Mouse (Mus musculus) CH12F3 (cell line): ENCODE measurements around the gene Ifit1bl2.
"Not testable (repeated sequence)": the region's sequence is repeated elsewhere in the genome, so short reads cannot be mapped to it uniquely, and the experiment has no call there.

Source experiments
- in situ Hi-C: fragments of 300-500 bp; cut with MboI; formaldehyde crosslinking; loops from 2 replicates; pipeline ENCODE4 v1.14.3; 2020; ENCODE audit warnings: low sequenced_read_pairs

Ifit1bl2 gene

GRCm38 (mm10) chr19:34612243-34613001 is 28.1 kb downstream of the Ifit1bl2 start:
- in situ Hi-C loops, result not testable (repeated sequence)

DNA sequence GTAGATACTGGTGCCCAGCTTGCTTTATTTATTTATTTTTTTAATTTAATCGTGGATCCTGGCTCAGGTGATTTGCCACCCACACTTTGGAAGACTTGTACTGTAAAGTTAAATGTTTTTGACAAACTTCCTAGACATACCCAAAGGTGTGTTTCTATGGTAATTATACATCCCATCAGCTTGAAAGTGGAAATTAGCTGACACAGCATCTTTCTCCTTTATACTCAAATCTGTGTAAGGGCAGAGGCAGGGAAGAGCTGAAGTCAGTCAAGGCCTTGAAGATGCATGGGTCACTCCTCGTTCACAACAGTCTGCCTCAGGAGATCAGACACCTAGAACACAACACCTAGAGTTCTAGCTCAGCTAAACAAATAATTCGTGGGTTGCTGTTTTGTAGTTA is 30.4 kb downstream of the Ifit1bl2 start:
- in situ Hi-C loops, result not testable (repeated sequence)

DNA sequence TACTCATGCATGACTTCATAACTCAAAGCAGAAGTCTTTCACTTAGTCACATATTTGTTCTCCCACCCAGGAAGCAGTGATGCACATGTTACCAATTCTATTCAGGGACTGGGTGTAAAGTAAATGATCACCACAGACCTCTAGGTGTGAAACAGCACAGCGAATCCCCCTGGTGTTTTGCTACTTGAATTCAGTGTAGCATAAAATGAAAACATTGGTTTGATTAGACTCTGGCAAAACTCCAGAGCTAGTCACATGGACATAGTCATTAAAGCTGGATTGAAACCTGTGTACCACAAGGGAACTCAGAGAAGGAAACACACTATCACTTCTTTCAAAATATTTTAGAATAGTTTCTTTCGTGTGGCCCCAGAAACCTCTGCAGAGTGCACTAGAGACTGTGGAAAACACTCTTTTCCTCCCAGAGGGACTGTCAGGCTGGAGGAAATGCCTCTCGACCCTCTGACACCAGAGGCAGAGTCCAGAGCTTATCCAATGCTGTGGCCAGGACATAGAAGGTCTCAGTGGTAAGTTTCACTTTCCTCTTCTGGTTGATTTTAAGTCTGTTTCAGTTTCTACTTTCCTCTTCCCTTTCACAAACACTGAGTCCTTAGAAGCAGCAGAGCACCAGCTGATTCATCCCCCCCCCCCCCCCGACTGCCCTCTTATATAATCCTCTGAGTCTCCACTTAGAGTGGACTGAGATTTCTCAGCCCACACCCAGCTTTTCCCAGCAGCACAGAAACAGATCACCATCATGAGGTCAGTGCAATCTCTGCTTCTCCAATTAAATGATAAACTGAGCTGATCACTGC is 33.1 kb downstream of the Ifit1bl2 start, which contains the start of gene Ifit3b:
Gene Ifit3b, plus strand, starts transcription at position 734 of the 815 bp plus-strand sequence.
- in situ Hi-C loops, result not testable (repeated sequence)

DNA sequence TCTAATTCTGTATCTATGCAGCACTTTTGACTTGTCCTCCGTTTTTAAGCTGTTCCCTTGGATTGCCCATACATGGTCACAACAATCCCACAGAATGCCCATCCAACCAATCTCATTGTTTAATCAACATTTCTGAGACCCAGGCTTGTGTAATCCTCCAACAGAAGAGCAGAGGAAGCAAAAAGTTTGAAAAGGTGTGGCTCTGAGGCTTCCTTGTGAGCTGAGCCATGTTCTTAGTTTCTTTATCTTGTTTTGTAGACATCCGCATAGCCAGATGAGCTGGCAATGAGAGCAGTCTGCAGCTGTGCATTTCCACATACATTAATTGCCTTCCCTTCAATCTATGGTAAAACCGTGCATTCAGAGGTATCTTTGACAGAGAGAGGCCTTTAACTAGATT is 35.1 kb downstream of the Ifit1bl2 start:
- in situ Hi-C loops, result no loop called here

DNA sequence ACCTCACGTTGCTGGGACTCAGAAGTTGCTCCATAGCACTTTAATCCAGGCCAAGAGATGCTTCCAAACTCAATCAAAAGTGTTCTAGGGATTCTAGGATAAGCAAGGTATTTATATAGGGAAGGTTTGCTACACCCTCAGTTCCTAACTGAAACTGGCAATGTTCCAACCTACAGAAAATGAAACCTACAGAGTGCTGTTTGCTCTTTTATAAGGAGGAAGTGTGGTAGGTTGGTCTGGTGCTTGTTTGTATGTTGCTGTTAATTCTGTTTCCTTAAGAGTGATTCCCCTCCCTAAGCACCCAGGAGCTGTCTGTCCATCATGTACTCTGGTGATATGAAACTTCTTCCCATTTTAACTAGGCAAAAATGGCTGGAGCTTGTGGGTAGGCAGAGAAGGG is 38.7 kb downstream of the Ifit1bl2 start, which contains the start of gene Ifit1bl1:
Gene Ifit1bl1, minus strand, starts transcription at position 69 of the 400 bp plus-strand sequence.
- in situ Hi-C loops, result not testable (repeated sequence)

DNA sequence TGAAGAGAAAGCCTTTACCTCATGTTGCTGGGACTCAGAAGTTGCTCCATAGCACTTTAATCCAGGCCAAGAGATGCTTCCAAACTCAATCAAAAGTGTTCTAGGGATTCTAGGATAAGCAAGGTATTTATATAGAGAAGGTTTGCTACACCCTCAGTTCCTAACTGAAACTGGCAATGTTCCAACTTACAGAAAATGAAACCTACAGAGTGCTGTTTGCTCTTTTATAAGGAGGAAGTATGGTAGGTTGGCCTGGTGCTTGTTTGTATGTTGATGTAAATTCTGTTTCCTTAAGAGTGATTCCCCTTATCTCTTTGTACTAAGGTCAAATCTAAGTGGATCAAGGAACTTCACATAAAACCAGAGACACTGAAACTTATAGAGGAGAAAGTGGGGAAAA is 41.3 kb downstream of the Ifit1bl2 start:
- in situ Hi-C loops, result not testable (repeated sequence)

- in situ Hi-C loops, result no loop called here
Measured at GRCm38 (mm10) chr19:34598341-34598740, 42.2 kb downstream of the Ifit1bl2 start.

GRCm38 (mm10) chr19:34596811-34597210 is 43.7 kb downstream of the Ifit1bl2 start:
- in situ Hi-C loops, result no loop called here

- in situ Hi-C loops, result not testable (repeated sequence)
Measured at GRCm38 (mm10) chr19:34594523-34594922, 46.0 kb downstream of the Ifit1bl2 start.

DNA sequence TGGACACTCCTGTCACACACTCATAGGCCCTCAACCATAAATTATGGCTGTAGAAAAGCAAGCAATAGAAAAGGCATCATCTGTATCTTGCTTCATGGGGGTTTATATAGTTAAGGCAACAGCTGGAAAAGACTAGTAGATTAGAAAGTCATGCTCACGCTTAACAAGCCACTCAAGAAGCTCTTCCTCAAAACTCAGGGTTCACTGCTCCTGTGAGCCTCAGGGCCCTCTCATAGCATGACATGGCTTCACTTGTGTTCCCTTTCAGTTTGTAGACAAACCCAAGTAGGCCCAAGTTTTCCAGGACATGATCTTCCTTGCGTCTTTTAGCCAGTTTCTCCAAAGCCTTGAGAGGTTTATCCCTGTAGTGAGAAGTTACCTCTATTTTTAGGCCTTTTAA is 47.1 kb downstream of the Ifit1bl2 start:
- in situ Hi-C loops, result no loop called here

- in situ Hi-C loops, result no loop called here
Measured at GRCm38 (mm10) chr19:34588959-34589358, 51.6 kb downstream of the Ifit1bl2 start.

GRCm38 (mm10) chr19:34587898-34588692 is 52.4 kb downstream of the Ifit1bl2 start:
- in situ Hi-C loops, result not testable (repeated sequence)

DNA sequence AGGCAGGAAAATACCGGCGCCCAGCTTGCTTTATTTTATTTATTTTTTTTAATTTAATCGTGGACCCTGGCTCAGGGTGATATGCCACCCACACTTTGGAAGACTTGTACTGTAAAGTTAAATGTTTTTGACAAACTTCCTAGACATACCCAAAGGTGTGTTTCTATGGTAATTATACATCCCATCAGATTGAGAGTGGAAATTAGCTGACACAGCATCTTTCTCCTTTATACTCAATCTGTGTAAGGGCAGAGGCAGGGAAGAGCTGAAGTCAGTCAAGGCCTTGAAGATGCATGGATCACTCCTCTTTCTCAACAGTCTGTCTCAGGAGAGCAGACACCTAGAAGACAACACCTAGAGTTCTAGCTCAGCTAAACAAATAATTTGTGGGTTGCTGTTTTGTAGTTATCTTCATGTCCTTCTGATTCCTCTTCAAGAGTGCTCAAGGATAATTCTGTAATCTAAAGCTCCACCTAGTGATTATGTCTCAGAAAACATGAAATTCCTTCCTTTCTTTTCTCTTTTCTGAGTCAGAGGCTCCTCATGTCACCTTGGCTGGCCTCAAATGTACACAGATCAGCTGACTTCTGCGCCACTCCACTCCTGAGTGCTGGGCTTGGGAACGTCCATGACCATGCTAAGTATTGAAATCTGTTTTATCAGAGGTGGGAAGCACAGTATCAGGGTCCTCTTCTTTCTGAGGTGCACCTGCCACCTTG is 54.6 kb downstream of the Ifit1bl2 start:
- in situ Hi-C loops, result not testable (repeated sequence)

- in situ Hi-C loops, result not testable (repeated sequence)
Measured at GRCm38 (mm10) chr19:34583126-34583766, 57.3 kb downstream of the Ifit1bl2 start, which contains the start of gene Ifit3. Gene Ifit3, plus strand, starts transcription at chr19:34583531.

- in situ Hi-C loops, result not testable (repeated sequence)
Measured at GRCm38 (mm10) chr19:34582696-34583095, 57.8 kb downstream of the Ifit1bl2 start.

DNA sequence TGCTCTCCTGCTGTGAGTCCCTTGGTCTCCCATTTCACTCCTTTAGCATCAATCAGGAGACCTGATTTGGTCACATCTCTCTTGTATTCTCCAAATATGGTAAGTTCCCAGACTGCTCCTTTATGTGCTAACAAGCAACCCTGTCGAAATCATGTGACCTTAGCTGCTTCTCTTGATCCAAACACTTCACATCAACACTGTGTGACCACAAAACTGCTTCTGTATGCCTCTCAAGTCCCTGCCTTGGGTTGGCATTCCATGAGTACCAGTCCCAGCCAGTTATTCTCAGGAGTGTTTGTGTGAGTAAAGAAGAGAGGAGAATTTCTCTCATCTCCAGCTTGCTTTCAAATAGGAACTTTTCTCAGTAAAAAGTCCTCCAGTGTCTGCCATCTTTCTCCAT is 63.4 kb downstream of the Ifit1bl2 start:
- in situ Hi-C loops, result no loop called here

DNA sequence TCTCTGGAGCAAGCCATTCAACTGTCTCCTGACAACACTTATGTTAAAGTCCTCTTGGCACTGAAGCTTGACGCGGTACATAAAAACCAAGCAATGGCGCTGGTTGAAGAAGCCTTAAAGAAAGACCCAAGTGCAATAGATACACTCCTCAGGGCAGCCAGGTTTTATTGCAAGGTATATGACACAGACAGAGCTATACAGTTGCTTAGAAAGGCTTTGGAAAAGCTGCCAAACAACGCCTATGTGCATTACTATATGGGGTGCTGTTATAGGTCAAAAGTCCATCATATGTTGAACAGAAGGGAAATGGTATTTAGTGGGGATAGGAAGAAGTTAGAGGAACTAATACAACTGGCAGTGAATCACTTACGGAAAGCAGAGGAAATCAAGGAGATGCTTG is 66.9 kb downstream of the Ifit1bl2 start:
- in situ Hi-C loops, result no loop called here

- in situ Hi-C loops, result no loop called here
Measured at GRCm38 (mm10) chr19:34571080-34571479, 69.5 kb downstream of the Ifit1bl2 start.

DNA sequence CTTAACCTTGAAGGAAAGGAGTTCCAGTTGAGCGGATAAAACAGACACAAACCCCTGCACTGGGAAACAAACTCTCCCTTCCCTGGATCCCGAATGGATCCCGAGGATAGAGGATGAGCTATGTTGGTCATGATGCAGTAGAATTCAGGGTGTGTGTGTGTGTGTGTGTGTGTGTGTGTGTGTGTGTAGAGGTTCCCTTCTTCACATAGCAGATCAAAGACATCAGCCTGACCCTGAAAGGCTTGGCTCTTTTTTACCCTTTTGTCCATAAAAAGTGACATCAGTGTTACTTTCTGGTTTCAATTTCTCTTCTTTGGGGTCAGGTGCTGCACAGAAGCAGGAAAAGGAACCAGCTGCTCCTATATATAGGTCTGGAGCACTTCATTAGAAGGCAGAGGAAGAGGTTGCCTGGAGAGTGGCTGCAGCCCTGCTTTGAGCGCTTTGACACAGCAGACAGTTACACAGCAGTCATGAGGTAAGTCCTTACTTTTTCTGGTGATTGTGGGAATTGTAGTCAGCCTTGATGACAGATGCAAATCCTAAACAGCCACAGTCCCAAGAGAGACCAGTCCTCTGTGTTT is 70.6 kb downstream of the Ifit1bl2 start:
- in situ Hi-C loops, result no loop called here
